Mouse (Mus musculus): ENCODE data around the gene Tshz2.

Gene Tshz2

DNA sequence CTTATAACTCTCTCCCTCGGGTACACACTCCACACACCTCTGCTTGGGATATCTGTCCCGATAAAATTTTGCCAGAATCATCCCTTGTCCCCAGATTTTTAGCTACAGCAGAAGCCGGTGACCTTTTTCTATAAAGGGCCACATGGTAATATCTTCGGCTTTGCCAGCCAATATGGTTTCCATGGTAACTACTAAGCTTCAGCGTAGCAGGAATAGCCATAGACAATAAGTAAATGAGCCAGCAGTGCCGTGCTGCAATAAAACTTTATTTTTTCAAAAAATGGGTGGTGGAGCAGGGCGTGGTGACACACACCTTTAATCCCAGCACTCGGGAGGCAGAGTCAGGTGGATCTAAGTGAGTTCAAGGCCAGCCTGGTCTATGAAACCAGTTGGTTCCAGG is 370.9 kb downstream of the Tshz2 start:
- DNase-seq (ENCODE audit: low read depth, low spot score) = no peak

DNA sequence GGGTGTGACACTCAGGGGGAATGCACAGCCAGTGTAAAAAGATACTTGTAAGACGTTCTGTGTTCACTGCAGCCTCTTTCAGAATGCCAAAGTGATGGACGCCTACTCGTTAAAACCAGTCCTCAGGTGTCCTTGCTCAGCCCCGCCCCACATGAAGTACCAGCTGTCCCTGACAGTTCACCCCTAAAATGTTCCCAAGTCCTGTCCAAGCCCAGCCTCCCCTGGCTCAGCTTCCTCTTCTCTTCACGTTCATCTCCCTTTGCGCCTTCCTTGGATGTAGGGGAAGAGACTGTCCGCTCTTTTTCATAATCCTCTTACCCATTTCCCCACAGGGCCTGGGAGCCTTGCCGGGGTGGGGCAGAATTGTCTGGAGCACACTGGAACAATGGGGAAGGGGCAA is 374.0 kb downstream of the Tshz2 start:
- no peak for DNase-seq (ENCODE audit: low read depth, low spot score)

DNA sequence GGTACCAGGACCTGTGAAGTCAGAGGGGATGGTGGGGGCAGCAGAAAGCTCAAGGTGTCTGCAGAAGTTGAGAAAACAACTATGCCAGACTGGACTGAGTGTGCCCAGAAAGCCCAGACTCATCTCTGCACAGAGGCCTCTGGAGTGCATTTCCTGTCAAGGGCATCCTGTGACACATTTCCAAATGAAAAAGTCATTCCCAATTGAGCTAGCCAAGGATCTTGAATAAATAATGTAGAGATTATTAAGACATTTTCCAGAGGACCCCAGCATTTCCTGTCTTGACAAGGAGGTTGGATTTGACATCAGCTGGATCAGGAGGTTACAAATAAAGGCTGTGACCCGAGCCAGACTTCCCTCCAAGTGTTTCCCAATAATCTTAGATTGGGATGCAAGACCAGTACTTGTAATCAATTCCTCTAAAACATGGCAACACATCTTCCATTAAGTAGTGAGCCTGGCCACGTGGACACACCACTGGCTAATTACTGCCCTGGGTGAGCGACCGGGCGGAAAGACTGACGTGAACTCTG is 374.7 kb downstream of the Tshz2 start:
- DNase-seq (ENCODE audit: low read depth, low spot score) = no peak

DNA sequence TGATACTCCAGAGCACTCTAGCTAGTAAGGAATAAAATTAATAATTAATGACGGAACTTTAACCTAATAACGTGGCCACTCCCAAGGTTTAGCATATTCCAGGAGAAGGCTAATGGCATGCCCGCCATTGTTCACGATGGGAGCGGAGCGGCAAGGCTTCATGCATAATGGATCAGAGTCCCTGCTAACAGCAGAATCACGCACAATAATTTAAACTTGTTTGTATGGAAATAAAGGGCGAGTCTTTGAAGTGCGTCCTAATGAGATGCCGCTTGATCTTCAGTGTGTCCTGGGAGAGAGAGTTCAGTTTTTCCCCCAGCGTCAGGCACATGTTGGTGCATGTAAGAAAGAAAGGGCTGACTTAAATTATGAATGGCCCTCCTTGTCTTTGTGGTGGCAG is 376.9 kb downstream of the Tshz2 start:
- no peak for DNase-seq (ENCODE audit: low read depth, low spot score)

DNA sequence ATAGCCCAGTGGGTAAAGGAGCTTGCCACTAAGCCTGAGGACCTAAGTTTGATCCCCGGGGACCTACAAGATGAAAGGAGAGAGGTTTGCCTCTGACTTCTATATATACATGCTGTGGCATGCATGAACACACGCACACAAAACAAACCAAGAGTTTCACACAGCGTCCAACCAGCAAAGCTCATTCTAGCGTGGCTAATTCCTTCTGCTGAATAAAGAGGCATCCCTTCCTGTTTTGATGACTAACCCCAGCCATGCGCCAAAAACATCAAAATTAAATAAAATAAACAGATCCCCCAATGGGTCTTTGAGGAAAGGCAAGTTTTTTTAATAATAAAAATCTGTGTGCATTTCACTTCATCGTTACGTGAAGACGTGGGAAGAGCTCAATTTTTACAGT is 379.0 kb downstream of the Tshz2 start:
- no peak for DNase-seq (ENCODE audit: low read depth, low spot score)

DNA sequence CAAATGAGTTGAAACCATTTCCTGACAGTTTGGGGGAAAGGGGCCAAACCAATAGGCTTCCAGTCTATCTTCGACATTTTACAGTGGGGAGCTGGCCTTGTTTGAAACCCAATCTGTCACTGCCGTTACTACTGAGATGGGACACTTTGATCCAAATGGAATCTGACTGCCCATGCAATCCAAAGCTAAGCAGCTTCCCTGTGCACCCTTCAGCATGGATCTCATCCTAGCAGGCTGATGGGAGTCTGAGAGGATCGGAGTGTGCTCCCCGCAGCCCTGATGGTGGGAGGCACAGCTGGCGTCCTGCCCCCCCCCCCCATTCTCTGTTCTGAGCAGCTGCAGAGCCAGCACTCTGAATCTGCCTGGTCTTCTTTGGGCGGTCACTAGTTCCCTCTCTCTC is 384.5 kb downstream of the Tshz2 start:
- no peak for DNase-seq (ENCODE audit: low read depth, low spot score)

DNA sequence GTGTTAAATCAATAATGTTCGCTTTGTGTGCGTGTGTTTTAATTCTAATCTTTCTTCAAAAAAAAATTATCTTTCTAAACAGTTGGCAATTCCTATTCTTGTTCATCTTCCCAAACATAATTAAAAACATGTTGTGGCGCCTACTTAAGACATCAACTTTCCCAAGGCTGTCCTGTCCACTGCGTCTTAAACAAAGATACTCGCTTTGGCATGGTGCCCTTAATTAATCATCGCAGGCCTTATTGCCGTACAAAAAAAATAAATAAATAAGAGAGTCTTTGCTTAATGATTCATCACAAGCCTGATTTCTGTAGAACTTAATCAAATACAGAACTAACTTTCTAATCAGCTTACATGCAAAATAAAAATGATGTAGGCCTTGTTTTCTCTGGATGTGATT is 385.1 kb downstream of the Tshz2 start:
- DNase-seq (ENCODE audit: low read depth, low spot score) = no peak

DNA sequence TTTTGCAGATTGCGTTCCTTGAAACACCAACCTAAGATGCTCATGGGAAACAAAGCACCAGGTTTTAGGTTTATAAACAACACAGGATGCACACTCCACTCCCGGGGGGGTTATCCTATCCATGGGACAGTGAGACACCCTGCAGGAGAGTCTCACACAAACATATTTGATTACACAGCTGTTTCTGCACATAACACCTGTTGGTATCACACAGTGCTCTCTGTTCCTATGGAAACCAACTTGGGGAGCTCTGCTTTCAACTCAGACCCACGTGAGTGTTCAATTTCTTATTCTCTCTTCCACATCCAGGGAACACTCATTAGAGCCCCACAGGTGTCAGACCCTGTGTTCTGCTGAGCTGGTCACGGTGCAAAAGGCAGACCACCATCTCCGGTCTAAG is 390.1 kb downstream of the Tshz2 start:
- DNase-seq (ENCODE audit: low read depth, low spot score) = no peak

DNA sequence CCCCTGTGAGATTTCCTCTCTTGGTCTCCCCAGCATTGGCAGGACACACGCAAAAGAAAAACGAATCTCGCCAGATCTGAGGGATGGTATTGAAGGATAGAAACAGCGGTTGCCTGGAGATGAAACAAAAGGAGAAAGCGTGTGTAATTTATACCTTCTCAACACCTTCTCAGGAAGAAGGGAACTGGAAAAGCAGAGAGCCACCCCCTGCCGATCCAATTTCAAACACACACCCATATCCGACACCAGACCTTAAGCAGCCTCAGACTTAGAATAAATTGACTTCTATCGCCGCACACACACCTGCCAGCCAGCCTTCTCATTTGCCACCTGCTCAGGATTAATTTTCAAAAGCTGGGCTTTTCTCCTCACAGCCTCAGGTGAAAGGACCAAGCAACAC is 390.9 kb downstream of the Tshz2 start:
- DNase-seq (ENCODE audit: low read depth, low spot score) = no peak

DNA sequence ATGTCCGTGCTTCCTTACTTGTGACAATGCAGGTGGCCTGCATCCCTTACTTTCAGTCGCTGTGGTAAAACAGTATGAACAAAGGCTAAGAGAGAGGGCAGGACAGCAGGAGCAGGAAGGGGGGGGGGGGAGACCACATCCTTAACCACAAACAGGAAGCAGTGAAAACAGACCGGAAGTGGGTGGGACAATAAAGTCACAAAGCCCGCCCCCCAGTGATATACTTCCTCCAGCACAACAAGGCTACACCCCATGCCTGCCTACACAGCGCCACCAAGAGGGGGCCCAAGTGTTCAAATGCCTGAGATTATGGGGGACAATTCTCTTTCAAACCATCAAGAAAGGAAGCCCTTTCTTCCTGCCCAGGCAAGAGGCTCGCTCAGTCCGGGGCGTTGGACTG is 392.1 kb downstream of the Tshz2 start:
- DNase-seq (ENCODE audit: low read depth, low spot score) = no peak

DNA sequence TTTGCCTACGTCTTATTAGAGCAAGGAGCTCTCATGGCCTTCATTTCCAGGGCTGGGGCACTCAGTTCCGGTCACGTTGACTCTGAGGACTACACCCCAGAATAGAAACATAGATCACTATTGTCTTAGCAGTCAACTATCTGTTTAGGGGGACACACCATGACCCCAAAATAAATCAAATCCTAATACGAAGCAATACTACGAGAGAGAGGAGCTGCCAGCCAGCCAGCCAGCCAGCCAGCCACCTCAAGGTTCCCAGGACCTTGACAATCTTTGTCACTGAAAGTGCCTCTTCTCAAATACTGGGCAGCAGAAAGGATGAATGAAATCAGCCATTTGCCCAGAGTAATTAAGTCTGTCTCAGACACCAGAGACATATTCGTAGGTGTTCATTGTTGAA is 393.1 kb downstream of the Tshz2 start:
- no peak for DNase-seq (ENCODE audit: low read depth, low spot score)

DNA sequence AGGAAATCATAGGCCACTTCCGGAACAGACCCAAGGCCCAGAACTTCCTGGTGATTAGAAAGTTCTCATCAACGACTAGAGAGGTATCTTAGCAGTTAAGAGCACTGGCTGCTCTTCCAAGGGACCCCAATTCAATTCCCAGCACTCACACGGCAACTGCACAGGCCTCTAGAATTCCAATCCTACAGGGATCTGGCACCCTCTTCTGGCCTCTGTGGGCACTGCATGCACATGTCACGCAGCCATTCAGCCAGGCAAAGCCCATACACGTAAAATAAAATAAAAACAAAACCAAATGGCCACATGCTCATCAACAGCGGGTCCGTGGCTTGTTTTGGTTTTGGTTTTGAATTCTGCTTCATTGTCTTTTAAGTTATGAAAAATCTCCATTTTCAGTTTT is 395.0 kb downstream of the Tshz2 start:
- no peak for DNase-seq (ENCODE audit: low read depth, low spot score)

DNA sequence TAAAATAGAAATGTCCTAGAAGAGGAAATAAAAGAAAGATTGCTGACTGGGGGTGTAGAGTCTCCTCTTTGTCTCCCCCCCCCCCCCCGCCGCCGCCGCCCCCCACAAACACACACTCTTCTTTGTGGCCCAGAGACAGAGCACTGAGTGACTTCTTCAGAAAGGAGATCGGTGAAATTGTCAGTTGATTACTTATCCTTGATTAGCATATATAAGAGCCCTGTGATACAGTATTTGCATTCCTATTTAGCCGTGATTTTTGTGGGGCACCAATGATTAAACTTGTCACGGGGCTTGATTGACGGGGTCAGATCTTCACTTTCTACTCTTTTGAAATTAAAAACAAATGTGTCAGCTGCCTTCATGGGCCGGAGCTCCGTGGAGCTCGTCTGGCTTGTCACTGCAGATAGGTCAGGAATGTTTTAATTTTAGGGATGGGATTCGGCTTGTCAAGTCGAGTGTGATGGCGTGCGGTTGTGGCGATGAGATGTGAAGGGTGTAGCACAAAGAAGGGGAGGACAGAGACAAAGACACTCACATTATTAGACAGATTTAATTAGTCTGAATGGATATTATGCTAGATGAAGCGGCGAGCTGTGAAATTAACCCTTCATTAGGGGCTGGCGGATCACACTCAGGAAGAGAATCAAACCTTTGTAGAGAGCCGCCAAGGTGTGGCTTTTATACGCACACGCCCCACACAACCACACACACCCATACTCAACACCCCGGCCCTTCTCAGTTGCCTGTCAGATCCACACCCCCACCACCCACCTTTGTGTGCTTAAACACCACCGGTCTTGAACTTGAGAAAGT is 395.9 kb downstream of the Tshz2 start:
- no peak for DNase-seq (ENCODE audit: low read depth, low spot score)

DNA sequence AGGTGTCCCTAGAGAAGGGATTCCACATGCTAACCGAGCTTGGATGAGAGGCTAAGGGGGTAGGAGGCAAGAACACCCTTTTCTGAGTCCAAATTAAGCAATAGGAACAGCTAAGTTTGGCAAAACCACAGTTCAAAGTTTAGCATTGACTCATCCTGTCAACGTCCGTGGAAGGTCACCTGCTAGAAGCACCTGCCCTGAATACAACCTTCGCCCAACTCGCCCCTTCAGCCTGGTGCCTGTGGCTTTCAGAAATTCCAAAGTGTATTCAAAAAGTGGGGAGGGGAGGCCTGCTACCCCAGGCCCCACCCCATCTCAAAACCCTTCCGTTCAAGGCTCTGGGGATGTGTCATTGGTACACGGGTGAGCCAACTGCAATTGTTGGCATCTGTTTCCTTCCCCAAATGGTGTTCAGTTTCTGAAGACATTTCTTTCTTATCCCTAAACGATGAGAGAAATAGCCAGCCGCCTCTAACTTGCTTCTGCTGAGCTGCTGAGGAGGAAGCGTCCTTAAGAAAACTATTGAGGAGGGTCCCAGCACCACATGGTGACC is 396.6 kb downstream of the Tshz2 start:
- DNase-seq (ENCODE audit: low read depth, low spot score) = no peak

DNA sequence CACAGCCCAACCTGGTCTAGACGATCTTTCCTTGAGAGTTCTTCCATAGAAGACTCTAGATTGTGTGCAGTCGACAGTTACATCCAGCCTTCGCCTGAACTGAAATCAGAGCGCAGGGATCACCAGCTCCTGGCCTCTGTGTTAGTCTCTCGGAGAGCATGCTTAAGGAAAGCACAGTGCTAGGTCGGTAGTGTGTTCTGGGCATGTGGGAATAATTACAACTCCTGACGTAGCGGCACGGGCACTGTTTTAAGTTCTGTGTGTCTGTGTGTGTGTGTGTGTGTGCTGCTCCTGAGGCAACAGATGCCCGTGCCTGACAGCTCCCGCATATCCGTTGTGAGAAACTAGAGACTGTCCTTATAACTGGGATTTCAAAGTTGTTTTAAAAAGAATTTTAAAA is 398.4 kb downstream of the Tshz2 start:
- no peak for DNase-seq (ENCODE audit: low read depth, low spot score)

DNA sequence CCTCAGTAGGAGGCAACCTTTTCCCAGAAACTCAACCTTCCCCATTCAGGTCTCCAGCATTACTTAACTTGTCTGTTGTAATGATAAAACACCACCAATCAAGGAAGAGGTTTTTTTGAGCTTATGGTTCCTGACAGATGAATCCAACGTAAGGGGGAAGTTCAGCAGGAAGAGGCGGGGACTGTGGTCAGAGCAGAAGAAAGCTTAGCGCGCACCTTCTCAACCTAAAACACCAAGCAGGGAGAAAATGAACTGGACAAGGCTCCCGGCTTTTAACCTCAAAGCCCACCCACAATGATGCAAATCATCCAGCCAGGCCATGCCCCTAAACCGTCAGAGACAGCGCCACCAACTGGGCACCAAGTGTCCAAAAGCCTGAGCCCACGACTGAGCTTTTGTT is 399.1 kb downstream of the Tshz2 start:
- no peak for DNase-seq (ENCODE audit: low read depth, low spot score)

DNA sequence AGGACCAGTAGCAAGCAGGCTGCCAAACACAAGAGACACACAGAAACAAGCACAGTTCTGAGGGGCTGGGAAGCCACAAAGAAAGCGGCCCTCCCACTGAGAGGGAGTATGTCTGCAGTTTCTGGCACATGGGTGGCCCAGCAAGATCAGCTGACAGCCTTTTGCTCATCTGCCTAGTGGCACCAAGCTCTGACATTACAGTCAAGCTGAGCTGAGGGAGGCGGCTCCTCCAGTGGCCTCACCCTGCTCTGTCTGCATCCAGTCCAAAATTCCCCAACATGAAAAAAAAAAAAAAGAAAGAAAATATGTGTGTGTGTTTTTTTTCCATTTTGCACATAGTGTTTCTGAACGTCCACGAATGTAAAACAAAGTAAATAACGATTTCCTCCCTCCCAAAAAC is 400.4 kb downstream of the Tshz2 start:
- no peak for DNase-seq (ENCODE audit: low read depth, low spot score)

DNA sequence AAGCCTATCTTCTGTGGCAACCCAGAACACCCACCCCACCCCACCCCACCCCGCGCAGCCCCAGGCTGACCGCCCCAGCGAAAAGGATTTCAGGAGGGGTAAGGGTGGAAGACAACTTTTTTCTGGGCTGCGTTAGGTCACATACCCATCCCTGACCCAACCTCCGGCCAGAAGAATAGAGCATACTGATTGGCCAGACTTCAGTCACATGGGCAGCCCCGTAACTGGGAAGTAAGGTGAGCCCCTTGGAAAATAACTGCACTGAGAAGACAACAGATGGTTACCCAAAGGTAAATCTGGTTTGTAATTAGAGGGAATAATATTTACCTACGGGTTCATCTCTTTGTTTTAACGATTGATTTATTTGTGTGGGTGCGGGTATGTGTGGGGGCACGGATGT is 402.0 kb downstream of the Tshz2 start:
- DNase-seq (ENCODE audit: low read depth, low spot score) = no peak

DNA sequence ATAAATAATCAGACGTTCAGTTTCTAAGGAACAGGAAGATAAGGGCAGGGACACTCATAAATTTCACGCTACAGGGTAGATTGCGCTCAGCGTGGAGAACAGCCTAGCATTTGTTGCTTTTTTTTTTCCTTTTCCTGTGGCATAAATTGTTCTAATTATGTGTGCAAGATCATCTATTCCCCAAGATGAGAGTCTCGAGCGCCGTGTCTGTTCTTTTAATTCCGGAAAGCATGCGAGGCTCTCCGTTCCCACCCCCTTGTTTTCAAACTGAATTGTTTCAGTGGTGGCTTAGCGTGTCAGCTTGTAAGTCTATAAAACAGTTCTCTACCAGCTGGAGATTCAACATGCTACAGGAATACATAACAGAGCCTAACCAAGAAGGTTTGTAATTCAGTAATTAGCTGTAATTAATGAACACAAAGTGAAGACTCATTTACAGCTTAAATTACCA is 404.0 kb downstream of the Tshz2 start:
- no peak for DNase-seq (ENCODE audit: low read depth, low spot score)

DNA sequence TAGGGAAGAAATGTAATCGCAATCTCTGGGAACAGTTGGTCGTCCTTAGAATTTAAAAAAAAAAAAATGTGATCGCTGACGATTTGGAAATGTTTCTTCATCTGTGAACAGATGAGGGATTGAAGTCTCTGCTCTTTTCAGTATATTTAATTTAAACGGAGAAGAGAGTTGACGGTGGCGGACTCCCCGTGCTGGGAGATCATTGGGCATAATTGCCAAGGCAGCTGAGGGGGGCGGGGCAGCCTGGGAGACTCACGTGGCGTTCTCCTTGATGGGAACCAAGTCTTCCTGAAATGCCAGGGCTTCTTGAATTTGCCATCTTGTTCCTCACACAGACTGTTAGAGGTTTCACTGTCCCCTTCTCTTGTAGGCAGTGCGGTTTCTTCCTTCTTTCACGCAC is 404.5 kb downstream of the Tshz2 start:
- no peak for DNase-seq (ENCODE audit: low read depth, low spot score)

DNA sequence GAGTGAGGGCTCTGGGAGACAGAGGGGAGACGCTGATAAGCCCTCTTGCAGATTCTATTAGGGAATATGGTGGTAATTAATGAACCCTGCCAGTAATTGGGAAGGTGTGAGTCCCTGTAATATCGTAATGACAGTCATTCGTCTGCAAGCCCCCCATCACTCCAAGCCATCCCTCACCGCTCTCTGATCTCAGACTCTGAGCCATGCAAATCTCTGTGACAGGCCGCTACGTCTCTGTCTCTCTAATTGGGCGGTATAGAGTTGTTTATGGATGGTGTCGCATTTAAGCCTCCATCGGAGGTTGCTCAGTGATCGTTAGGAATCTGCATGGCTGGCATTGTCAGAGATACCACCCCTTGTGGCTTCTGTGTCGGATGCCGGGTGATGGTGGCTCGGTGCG is 407.0 kb downstream of the Tshz2 start:
- DNase-seq (ENCODE audit: low read depth, low spot score) = no peak

DNA sequence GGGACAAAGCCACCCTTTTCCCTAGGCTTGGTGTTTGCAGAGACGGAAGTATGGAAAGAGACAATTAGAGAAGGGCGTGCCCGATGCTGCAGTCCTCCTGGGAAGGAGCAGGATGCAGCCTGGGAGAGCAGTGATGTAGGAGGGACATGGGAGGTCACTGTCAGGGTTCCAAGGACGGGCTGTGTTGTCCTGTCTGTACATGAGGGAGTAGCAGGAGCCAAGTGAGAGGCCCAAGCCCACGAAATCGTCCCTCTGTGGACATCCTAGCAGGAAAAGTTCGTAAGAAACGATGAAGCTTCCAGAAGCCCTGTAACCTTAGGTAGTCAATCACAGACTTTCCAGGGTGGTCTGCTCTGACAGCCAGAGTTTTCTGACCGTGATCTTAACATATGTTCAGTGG is 408.3 kb downstream of the Tshz2 start:
- DNase-seq (ENCODE audit: low read depth, low spot score) = no peak

DNA sequence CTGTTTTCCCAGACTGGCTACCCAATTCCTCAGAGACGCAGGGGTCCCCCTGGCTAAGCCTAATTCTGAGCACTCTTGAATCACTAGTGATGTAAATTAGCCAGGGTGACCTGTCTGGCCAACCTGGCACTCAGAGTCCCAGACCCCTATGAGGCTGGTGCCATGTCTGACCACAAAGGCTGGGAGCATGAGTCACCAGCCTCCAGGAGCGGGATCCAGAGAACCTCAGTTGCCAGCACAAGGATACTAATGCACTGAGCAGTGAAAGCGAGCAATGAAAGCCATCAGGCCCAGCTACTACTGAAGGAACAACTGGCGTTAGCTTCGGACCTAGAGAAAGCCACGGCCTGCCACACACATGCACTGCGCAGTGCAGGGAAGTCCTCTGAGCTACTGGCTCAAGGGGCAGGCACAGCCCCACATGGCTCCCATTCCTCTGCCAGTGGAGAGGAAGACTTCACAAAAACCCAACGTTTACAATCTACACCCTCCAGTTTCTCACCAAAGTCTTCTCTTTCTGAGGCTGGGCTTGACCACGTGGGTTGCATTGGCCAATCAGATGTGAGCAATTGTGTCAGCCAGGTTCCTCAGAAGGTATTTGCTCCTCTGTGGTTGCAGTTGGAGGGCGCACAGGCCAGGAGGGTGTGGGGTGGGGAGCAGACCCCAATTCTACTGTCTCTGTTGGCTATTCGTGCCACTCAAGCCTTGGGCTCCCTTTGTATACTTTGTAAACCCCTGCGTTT is 409.8 kb downstream of the Tshz2 start:
- DNase-seq (ENCODE audit: low read depth, low spot score) = no peak

Measured in retina, adult 2 months (tissue).